Mouse (Mus musculus): Measurements from ENCODE around the gene Lpin1. TPM values are rescaled to one million over a fixed set of nuclear protein-coding genes. Genes with fewer than 3 reads are reported as not detected.
A peak's percentile ranks its signal among the peaks of the same experiment; 100 is the strongest.

Gene Lpin1
- total RNA-seq, 4 experiments from 2014 or later = 28.8 to 33.0 (median 30.9) TPM

GRCm38 (mm10) chr12:16577665-16578233 is 33.0 kb downstream of the Lpin1 start:
- no peak for DNase-seq (ENCODE audit: low spot score in 2 of 2)

DNA sequence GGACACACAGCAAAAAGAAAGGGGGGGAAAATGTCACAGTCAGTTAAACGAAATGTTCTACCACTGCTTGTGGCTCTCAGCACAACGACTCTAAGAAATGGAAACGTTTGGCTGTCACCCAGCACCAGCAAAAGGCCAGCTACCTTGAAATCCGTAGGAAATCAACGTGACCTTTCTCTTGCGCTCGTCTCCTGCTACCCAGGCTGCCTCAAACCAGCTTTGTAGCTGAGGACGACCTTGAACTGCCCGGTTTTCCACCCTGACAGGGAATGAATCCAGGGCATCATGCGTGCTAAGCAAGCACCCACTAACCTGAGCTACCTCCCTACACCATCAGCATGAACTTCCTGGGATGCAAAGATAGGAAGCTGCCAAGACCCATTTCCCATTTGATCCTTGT is 39.5 kb downstream of the Lpin1 start:
- no peak for DNase-seq (ENCODE audit: low spot score in 2 of 2)

DNA sequence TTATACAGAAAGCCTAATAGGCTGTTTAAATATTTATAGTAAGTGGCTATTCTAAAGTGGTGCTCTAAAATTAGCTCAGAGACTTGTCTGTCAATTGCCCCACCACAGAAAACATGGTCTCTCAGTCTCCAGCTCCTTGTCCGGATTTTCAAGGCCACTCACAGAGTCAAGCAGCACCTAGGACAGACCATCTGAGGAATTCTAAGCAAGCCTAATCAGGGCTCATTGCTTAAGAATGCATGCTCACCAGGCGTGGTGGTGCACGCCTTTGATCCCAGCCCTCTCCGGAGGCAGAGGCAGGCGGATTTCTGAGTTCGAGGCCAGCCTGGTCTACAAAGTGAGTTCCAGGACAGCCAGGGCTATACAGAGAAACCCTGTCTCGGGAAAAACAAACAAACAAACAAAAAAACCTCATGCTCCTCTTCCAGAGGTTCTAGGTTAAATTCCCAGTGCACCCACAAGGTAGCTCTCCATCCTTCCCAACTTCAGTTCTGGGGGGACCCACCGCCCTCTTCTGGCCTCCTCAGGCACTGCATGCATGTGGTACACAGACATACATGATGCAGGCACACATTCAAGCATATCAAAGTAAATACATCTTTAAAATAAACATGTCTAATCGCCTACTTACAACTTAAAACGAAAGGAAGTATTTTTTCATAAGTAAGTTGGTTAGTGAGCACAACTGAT is 40.2 kb downstream of the Lpin1 start:
- DNase-seq (ENCODE audit: low spot score in 2 of 2) = no peak

GRCm38 (mm10) chr12:16568936-16569650 is 41.7 kb downstream of the Lpin1 start:
- no peak for DNase-seq (ENCODE audit: low spot score in 2 of 2)

- peak in 1 of 2 experiments; percentile 44 for DNase-seq (ENCODE audit: low spot score in 2 of 2)
Observed at GRCm38 (mm10) chr12:16568496-16568895, 42.3 kb downstream of the Lpin1 start.

DNA sequence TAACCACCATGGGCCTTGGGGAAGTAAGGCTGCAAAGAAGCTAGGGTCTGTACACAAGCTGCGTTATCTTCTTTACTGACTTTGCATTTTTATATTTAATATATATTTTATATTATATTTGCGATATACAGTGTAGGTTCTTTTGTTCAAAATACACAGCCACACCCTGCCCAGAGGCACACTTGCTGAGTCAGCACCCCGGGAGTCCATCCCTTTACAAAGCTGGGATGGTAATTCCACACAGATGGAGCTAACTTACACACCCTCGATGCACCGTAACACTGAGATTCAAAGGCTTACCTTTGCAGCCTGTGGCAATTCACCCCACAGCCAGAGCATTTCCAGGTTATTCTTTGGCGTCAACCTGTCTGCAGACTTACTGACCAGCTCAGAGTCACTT is 42.7 kb downstream of the Lpin1 start:
- no peak for DNase-seq (ENCODE audit: low spot score in 2 of 2)

- DNase-seq (ENCODE audit: low spot score in 2 of 2) = peak in 1 of 2 experiments; percentile 28
Observed at GRCm38 (mm10) chr12:16563427-16563826, 47.3 kb downstream of the Lpin1 start.

DNA sequence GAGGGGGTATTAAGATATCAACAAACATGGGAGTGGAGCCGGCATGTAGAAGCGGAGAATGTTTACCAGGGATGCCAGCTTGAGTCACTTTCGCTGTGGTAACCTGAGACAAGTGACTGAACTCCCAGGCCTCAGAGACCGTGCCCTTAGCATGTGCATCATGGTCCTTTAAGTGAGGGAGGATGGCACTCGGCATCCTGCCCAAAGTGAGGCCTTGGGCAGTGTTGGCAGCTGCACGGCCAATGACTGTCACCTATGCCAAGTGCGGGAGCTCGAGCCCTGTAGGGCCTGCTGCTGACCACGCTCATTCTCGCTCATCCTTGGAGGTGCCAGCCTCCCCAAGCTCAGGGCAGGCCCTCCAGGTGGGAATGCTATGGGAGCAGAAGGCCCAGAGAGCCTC is 48.1 kb downstream of the Lpin1 start:
- no peak for DNase-seq (ENCODE audit: low spot score in 2 of 2)

DNA sequence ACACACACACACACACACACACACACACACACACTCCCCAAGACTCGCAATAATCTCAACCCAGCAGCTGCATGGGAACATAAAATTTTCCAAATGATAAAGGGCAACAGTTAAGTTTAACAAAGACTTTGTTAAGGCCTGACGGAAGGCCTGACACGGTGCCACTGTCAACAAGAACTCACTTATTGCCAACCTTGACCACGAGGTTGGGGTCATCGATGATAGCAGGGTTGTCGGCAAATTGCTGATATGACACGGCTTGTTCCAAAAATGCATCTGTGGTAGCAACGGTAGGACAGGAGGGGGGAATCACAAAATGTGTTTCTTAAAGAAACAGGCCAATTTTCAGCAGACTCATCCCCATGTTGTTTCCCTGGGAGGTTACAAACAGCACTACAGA is 48.6 kb downstream of the Lpin1 start:
- DNase-seq (ENCODE audit: low spot score in 2 of 2) = no peak

DNA sequence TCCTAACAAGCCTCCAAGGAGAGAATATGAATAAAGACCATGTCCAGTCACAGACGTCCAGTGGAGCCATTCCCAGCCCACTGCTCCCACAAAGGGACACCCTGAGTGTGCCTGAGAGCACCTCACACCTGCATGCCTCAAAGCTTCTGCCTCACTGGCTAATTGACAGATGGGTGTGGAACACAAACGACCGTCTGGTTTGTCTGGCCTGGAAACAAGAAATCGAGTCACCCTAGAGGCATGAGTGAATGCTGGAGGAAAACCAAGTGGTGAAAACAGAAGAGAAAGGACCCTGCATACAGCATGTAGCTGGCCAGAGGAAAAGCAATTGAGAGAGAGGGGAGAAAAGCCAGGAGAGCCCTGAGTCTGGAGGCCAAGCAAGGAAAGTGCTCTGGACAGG is 53.5 kb downstream of the Lpin1 start:
- no peak for DNase-seq (ENCODE audit: low spot score in 2 of 2)

- peak in 1 of 2 experiments; percentile 46 for DNase-seq (ENCODE audit: low spot score in 2 of 2)
Observed at GRCm38 (mm10) chr12:16554171-16554570, 56.6 kb downstream of the Lpin1 start.

DNA sequence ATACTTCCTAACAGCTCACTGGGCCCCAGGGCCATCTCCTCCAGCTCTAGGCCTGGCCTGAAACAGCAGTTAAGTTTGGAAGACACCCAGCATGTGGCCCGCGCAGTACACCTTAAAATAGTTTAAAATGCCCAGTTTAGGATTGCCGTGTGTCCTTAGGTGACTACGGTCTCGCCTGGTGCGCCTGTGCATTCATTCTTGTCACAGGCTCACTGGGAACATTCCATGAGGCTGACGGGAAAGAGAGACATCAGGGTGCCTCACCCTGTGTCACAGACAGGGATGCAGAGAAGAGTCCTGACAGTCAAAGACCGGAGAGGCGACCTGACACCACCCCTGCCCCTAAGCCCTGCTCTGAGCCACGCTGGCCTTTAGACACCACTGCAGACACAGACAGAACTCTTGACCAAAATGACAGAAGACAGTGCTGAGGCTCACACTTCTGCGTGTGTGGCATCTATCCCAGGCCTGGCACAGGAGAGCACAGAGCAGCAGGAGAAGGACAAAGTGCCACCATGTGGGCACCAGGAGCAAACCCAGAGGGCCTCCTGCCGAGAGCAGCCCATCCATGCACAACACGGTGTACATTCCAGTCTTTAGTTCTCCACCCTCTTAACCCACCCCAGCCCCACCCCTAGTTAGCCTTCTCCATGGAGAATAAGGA is 58.5 kb downstream of the Lpin1 start:
- DNase-seq (ENCODE audit: low spot score in 2 of 2) = no peak

GRCm38 (mm10) chr12:16550983-16551454 is 59.7 kb downstream of the Lpin1 start:
- peak; percentile 72 to 74 for DNase-seq (ENCODE audit: low spot score in 2 of 2)

DNA sequence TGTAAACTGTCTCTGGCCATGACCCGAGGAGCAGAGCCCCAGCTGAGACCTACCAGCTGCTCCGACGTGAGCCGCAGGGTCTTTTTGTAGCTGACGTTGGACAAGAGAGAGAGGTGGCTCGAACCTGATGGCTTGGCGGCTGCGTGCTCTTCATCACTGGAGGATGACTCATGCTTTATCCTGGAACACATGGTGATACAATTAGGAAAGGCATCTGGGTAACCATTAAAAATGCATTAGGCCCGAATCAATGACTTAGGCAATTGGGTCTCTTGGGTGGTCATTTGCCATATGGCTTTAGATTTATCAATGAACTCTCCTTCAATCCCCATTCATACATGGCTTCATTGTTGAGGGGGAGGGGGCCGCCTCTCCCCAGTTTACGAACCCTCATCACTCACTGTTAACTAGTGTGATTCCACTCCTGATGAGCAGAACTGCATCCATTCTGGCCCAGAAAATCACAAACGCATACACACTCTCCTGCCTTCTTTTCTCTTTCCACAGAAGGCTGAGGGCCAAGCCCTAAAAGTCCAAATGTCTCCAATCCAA is 61.9 kb downstream of the Lpin1 start:
- no peak for DNase-seq (ENCODE audit: low spot score in 2 of 2)

DNA sequence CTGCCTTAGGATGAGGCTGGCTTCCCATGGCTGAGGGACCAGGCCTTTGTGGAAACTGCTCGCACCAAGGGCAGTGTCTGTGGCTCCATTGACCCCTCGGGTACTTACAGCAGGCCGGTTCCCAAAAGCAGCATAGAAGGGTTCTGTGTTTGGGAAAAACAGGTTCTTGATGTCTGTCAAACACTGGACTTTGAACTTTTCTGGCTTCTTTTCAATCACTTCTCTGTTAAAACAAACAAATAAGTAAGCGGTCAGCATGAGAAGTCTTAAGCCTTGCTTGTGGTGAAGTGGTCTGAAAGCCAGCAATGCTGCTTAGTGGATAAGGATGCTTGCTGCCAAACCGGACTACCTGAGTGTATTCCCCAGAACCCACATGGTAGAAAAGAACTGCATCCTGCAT is 69.2 kb downstream of the Lpin1 start:
- DNase-seq (ENCODE audit: low spot score in 2 of 2) = no peak

GRCm38 (mm10) chr12:16540712-16541111 is 70.1 kb downstream of the Lpin1 start:
- no peak for DNase-seq (ENCODE audit: low spot score in 2 of 2)

- no peak for DNase-seq (ENCODE audit: low spot score in 2 of 2)
Observed at GRCm38 (mm10) chr12:16539965-16540661, 70.7 kb downstream of the Lpin1 start.

GRCm38 (mm10) chr12:16533331-16533828 is 77.4 kb downstream of the Lpin1 start:
- peak; percentile 83 to 87 for DNase-seq (ENCODE audit: low spot score in 2 of 2)

DNA sequence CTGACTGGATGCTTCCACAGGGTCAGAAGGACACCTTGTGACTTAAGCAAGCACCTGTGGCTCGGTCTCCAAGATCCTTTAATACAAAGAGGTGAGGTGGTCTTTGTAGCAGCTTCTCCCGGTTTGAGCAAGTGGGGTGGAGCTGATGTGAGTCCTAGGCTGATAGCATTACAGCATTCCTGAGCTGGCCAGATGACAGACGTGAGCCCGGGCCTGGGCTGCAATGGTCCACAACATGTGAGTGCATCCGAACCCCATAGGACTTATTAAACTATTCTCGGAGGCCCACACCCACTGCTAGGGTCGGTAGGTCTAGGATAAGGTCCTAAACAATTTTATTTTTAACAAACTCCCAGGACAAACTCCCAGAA is 77.9 kb downstream of the Lpin1 start:
- DNase-seq (ENCODE audit: low spot score in 2 of 2) = no peak

DNA sequence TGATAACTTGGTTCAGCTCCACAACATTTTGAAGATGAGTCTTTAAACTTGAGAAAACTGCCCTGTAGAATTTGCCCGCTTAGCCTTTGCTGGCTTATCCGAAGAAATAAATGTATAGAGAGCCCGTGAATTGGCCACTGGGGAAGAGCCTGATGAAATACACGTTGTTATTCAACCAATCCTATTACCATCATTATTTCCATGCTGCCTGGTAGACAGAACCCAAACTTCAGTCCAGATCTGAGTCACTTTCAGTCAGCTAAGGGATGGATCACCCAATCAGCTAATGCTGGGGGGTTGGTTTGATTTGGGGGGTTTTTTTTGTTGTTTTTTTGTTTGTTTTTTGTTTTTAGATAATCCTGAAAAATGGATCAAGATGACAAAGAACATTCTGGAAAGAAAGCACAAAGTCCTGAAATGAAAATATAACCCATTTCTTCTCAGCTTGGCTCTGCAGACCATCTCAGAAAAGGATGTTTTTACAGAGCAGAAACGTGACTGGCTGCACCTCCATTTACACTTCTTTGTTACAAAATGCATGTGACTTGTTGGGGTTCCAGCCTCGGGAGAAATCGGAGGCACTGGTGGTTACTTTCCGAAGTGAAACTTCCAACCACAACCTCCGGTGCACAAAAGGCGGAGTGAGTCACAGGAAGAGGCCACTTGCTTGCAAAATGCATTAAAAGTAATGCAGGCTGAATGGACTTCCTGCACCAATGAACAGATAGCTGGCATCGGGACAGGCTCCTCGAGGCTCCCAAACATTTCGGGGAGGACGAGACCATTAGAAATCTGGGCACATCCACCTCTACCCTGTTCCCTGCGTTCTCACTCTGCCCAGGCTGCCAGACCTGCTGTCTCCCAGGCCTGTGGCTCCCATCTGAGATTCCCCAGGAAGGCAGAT is 78.6 kb downstream of the Lpin1 start:
- DNase-seq (ENCODE audit: low spot score in 2 of 2) = peak; percentile 25 to 45
